ENCODE assay signal across 14 mouse cellular contexts in genomic region chr1:178357776-178358710, GRCm38 (mm10). TPM values are rescaled to one million over a fixed set of nuclear protein-coding genes. Genes with fewer than 3 reads are reported as not detected.
DNase-seq lines count a peak whose midpoint lies in the region; ATAC-seq and TF ChIP-seq lines count a peak whose summit lies in the region.
"Had no signal": no experiment of that assay in that cellular context is flagged by ENCODE, and none has a peak within 500 bp of the region (broad histone marks: within the 10 kb centered on the region; RNA-seq: fewer than 3 reads in every experiment).

No protein-coding gene starts in this region.

- no peak overlapping the region for H3K4me3 ChIP-seq in heart, embryonic 11.5 days (ENCODE audit: low read depth, low read length)
- no peak overlapping the region for H3K4me3 ChIP-seq in liver, embryonic 11.5 days (ENCODE audit: low read depth, low read length)
- H3K4me3 ChIP-seq: erythroblast, embryonic 14.5 days had no signal

- no peak for ATAC-seq in heart, embryonic 11.5 days (replicated peaks; ENCODE audit: insufficient number of reproducible peaks, low FRiP score, low TSS enrichment)
- ATAC-seq in liver, embryonic 11.5 days (replicated peaks; ENCODE audit: low FRiP score) = no peak
- ATAC-seq: hindbrain, embryonic 16.5 days had no signal

- no peak for TF ChIP-seq POLR2A in brain, embryonic 14.5 days (IDR thresholded peaks at IDR 0.05; ENCODE audit: borderline replicate concordance, extremely low read depth, insufficient read depth, insufficient read length, poor library complexity, severe bottlenecking)

- 65% methylated on average over 12 of the region's 12 CpGs for WGBS in heart, embryonic 11.5 days (ENCODE audit: insufficient replicate concordance)
- 76% methylated on average over 12 of the region's 12 CpGs for whole genome bisulfite sequencing in liver, embryonic 11.5 days

- TF ChIP-seq CTCF in brain, embryonic 14.5 days (IDR thresholded peaks at IDR 0.05; ENCODE audit: borderline replicate concordance, extremely low read depth, insufficient read depth, insufficient read length) = no peak

- no peaks in the 10 kb centered on the region for H3K9me3 ChIP-seq in heart, embryonic 11.5 days (replicated peaks; ENCODE audit: control insufficient read depth, low read length)
- no peaks in the 10 kb centered on the region for H3K9me3 ChIP-seq in liver, embryonic 11.5 days (ENCODE audit: control insufficient read depth, low read length)

- DNase-seq in heart, adult 9 months (ENCODE audit: low spot score in 2 of 2) = peak; percentile 29 to 41
- DNase-seq in brain, embryonic 14.5 days (ENCODE audit: low read depth) = peak; percentile 41
- DNase-seq in layer of hippocampus, postnatal 10 days (ENCODE audit: low spot score in 2 of 2) = peak; percentile 46 to 58
- DNase-seq in right cerebral cortex, adult 2 months (ENCODE audit: low spot score in 2 of 2) = peak; percentile 79 to 81
- no peak for DNase-seq in liver, embryonic 11.5 days (ENCODE audit: low spot score)
- no peak for DNase-seq in urinary bladder, postnatal 36 days (ENCODE audit: low spot score in 2 of 2)
- no peak for DNase-seq in adrenal gland, adult (ENCODE audit: inconsistent age in 2 of 2, low spot score in 1 of 2)
- DNase-seq: adrenal gland, adult 2 months; cerebellum, adult 2 months; thymus, adult 2 months had no signal

- H3K4me1 ChIP-seq in heart, embryonic 11.5 days (ENCODE audit: control insufficient read depth, insufficient read depth, low read length) = no peaks in the 10 kb centered on the region
- no peaks in the 10 kb centered on the region for H3K4me1 ChIP-seq in liver, embryonic 11.5 days (replicated peaks; ENCODE audit: control insufficient read depth, insufficient read depth, low read length)

- H3K36me3 ChIP-seq in heart, embryonic 11.5 days (ENCODE audit: control insufficient read depth, insufficient read depth, low read length) = no peaks in the 10 kb centered on the region
- no peaks in the 10 kb centered on the region for H3K36me3 ChIP-seq in liver, embryonic 11.5 days (ENCODE audit: control insufficient read depth, insufficient read depth, low read length)

- H3K27me3 ChIP-seq in heart, embryonic 11.5 days (ENCODE audit: control insufficient read depth, insufficient read depth, low read length) = no peaks in the 10 kb centered on the region
- no peaks in the 10 kb centered on the region for H3K27me3 ChIP-seq in liver, embryonic 11.5 days (replicated peaks; ENCODE audit: control insufficient read depth, insufficient read depth, low read length)
- H3K27me3 ChIP-seq: CH12.LX had no signal

- H3K4me2 ChIP-seq in heart, embryonic 11.5 days = no peak overlapping the region
- no peak overlapping the region for H3K4me2 ChIP-seq in liver, embryonic 11.5 days

- H3K9ac ChIP-seq in heart, embryonic 11.5 days (ENCODE audit: low read depth, low read length) = no peak overlapping the region
- no peak overlapping the region for H3K9ac ChIP-seq in liver, embryonic 11.5 days (ENCODE audit: low read depth, low read length)

- H3K27ac ChIP-seq in heart, embryonic 11.5 days (ENCODE audit: low read depth, low read length) = no peak overlapping the region
- no peak overlapping the region for H3K27ac ChIP-seq in liver, embryonic 11.5 days (ENCODE audit: low read depth, low read length)

RNA-seq across cellular contexts. Expression of gene Hnrnpu, which starts 20.4 kb away (rescaled TPM):
- polyA plus RNA-seq in heart, embryonic 11.5 days (2014; fragmentation: Nextera tagmentation; extraction: Ambion mirVana) = 379 and 381 TPM in 2 replicates
- polyA plus RNA-seq in brain, embryonic 14.5 days (2012; rRNA removed) = 279 and 342 TPM in 2 replicates
- 100 to 1,000 TPM; 432 to 471 TPM for total RNA-seq in layer of hippocampus, postnatal 10 days (2021)
- polyA plus RNA-seq in liver, embryonic 11.5 days (2014; fragmentation: Nextera tagmentation; extraction: Ambion mirVana) = 571 and 620 TPM in 2 replicates

RNA-seq across cellular contexts. Expression of gene Cox20, which starts 39.1 kb away (rescaled TPM):
- 174 and 178 TPM in 2 replicates for polyA plus RNA-seq in heart, embryonic 11.5 days (2014; fragmentation: Nextera tagmentation; extraction: Ambion mirVana)
- polyA plus RNA-seq in brain, embryonic 14.5 days (2012; rRNA removed) = 82.0 and 107 TPM in 2 replicates
- total RNA-seq in layer of hippocampus, postnatal 10 days (2021) = 10 to 100 TPM; 41.4 to 48.3 TPM
- 108 and 129 TPM in 2 replicates for polyA plus RNA-seq in liver, embryonic 11.5 days (2014; fragmentation: Nextera tagmentation; extraction: Ambion mirVana)

RNA-seq across cellular contexts. Expression of gene Efcab2, which starts 47.8 kb away (rescaled TPM):
- 10.7 and 12.7 TPM in 2 replicates for polyA plus RNA-seq in heart, embryonic 11.5 days (2014; fragmentation: Nextera tagmentation; extraction: Ambion mirVana)
- 2.0 and 3.7 TPM in 2 replicates for polyA plus RNA-seq in brain, embryonic 14.5 days (2012; rRNA removed)
- total RNA-seq in layer of hippocampus, postnatal 10 days (2021) = 10 to 100 TPM; 10.6 to 11.1 TPM
- 5.8 and 6.5 TPM in 2 replicates for polyA plus RNA-seq in liver, embryonic 11.5 days (2014; fragmentation: Nextera tagmentation; extraction: Ambion mirVana)

Comparison
In these comparisons a context has a peak if more than half of its experiments do, and no peak if none do; other contexts are left out.
1. DNase-seq: peak in heart, adult 9 months (2 of 2), brain, embryonic 14.5 days (single experiment), layer of hippocampus, postnatal 10 days (2 of 2) and right cerebral cortex, adult 2 months (2 of 2); none in liver, embryonic 11.5 days (single experiment), urinary bladder, postnatal 36 days (0 of 2) and adrenal gland, adult (0 of 2).